Mouse (Mus musculus) CH12.LX (cell line): ENCODE measurements around the gene Aagab.

ENCODE experiments used
- CTCF ChIP-seq, 2 experiments: IDR thresholded peaks in 1 of 2; conservative IDR thresholded peaks in 1 of 2; 2 replicates each; pipeline ENCODE4 v1.5.1; 2011 to 2012; ENCODE audit warnings: low read depth in 2 of 2, low read length in 2 of 2, improper control_type of control experiment in 1 of 2, inconsistent platforms in 1 of 2, mild to moderate bottlenecking in 1 of 2, moderate library complexity in 1 of 2
- EP300 ChIP-seq: IDR thresholded peaks from 2 replicates; pipeline ENCODE4 v1.6.1; 2011; ENCODE audit warnings: low read length, improper control_type of control experiment
- JUN ChIP-seq: IDR thresholded peaks from 2 replicates; pipeline ENCODE4 v1.6.1; 2011; ENCODE audit warnings: low read depth, mild to moderate bottlenecking, low read length, improper control_type of control experiment, moderate library complexity; ENCODE audit not compliant: insufficient read depth
- JUND ChIP-seq: conservative IDR thresholded peaks from 2 replicates; pipeline ENCODE4 v1.6.1; 2011; ENCODE audit warnings: low read depth, low read length, improper control_type of control experiment
- MEF2A ChIP-seq: IDR thresholded peaks from 2 replicates; pipeline ENCODE4 v1.6.1; 2014; ENCODE audit warnings: low read depth, mild to moderate bottlenecking, inconsistent platforms, low read length, improper control_type of control experiment, borderline replicate concordance
- SIN3A ChIP-seq: IDR thresholded peaks from 2 replicates; pipeline ENCODE4 v1.6.1; 2012; ENCODE audit warnings: low read length, improper control_type of control experiment, inconsistent platforms
- TBP ChIP-seq: conservative IDR thresholded peaks from 2 replicates; pipeline ENCODE4 v1.6.1; 2011; ENCODE audit warnings: low read depth, low read length, improper control_type of control experiment
- UBTF ChIP-seq: IDR thresholded peaks from 2 replicates; pipeline ENCODE4 v1.6.1; 2012; ENCODE audit warnings: low read depth, mild to moderate bottlenecking, inconsistent platforms, low read length, improper control_type of control experiment, moderate library complexity
- USF2 ChIP-seq: conservative IDR thresholded peaks from 2 replicates; pipeline ENCODE4 v1.6.1; 2011; ENCODE audit warnings: low read depth, low read length, improper control_type of control experiment
- ZKSCAN1 ChIP-seq: IDR thresholded peaks from 2 replicates; pipeline ENCODE4 v1.6.1; 2012; ENCODE audit warnings: low read depth, inconsistent platforms, low read length, improper control_type of control experiment, borderline replicate concordance
- ZMIZ1 ChIP-seq: IDR thresholded peaks from 2 replicates; pipeline ENCODE4 v1.6.1; 2012; ENCODE audit warnings: low read depth, mild to moderate bottlenecking, inconsistent platforms, low read length, improper control_type of control experiment

GRCm38 (mm10) chr9:63641983-63642646, 39.7 kb downstream of the Aagab start:
- TF ChIP-seq JUN = no peak
- TF ChIP-seq CTCF (conservative IDR thresholded peaks at IDR 0.05 in 1 of 2, IDR thresholded peaks at IDR 0.05 in 1 of 2; ENCODE audit: low read depth in 2 of 2, low read length in 2 of 2) = no peak
- no peak for TF ChIP-seq UBTF
- no peak for TF ChIP-seq ZMIZ1
- peak; percentile 74 for TF ChIP-seq ZKSCAN1
- TF ChIP-seq JUND = no peak
- no peak for TF ChIP-seq TBP
- TF ChIP-seq EP300 = no peak
- TF ChIP-seq SIN3A = no peak
- no peak for TF ChIP-seq MEF2A
- TF ChIP-seq USF2 = no peak
